Mouse (Mus musculus) midbrain, embryonic 11.5 days (tissue): Measurements from ENCODE around the gene Tedc2. TPM values are rescaled to one million over a fixed set of nuclear protein-coding genes. Genes with fewer than 3 reads are reported as not detected.

Experiments
- ATAC-seq: fragments of 200-750 bp; cut with Nextera tagmentation; 2 replicates; pipeline ENCODE4 v1.8.0; 2017; ENCODE audit warnings: moderate TSS enrichment, moderate library complexity; ENCODE audit not compliant: low FRiP score
- DNase-seq: peaks from one replicate; pipeline ENCODE4 v3.0.0; 2015; ENCODE audit warnings: low spot score; ENCODE audit errors: missing footprints
- H3K27ac ChIP-seq: fragments of 300-500 bp; sonication (generic); 2 replicates; pipeline ENCODE4 v1.5.1; 2014; ENCODE audit warnings: low read depth, low read length
- H3K27me3 ChIP-seq: fragments of 300-500 bp; sonication (generic); 2 replicates; pipeline ENCODE4 v1.6.1; 2014; ENCODE audit warnings: mild to moderate bottlenecking, low read length, moderate library complexity, mixed read lengths; ENCODE audit not compliant: control insufficient read depth, insufficient read depth
- H3K36me3 ChIP-seq: fragments of 300-500 bp; sonication (generic); 2 replicates; pipeline ENCODE4 v1.6.1; 2014; ENCODE audit warnings: mild to moderate bottlenecking, low read length, moderate library complexity, mixed read lengths; ENCODE audit not compliant: control insufficient read depth, insufficient read depth
- H3K4me1 ChIP-seq: fragments of 300-500 bp; sonication (generic); 2 replicates; pipeline ENCODE4 v1.6.1; 2014; ENCODE audit warnings: low read length; ENCODE audit not compliant: control insufficient read depth, insufficient read depth
- H3K4me2 ChIP-seq: fragments of 300-500 bp; sonication (generic); 2 replicates; pipeline ENCODE4 v1.6.1; 2014; ENCODE audit warnings: mild to moderate bottlenecking, moderate library complexity
- H3K4me3 ChIP-seq: fragments of 300-500 bp; sonication (generic); 2 replicates; pipeline ENCODE4 v1.5.1; 2014; ENCODE audit warnings: low read depth, low read length
- H3K9ac ChIP-seq: fragments of 300-500 bp; sonication (generic); 2 replicates; pipeline ENCODE4 v1.6.1; 2014; ENCODE audit warnings: low read length
- H3K9me3 ChIP-seq: fragments of 300-500 bp; sonication (generic); 2 replicates; pipeline ENCODE4 v1.6.1; 2016; ENCODE audit warnings: low read length; ENCODE audit not compliant: control insufficient read depth
- WGBS: fragments of 180-500 bp; shearing (Covaris S2); extraction: QIAGEN DNeasy Blood & Tissue Kit; methylation state at CpG from one replicate; pipeline ENCODE4 v1.1.7; 2014; 5-methylcytosine and 5-hydroxymethylcytosine counted together
- polyA plus RNA-seq: library from polyadenylated mRNA; unstranded; fragments of >200 nt; fragmentation: Nextera tagmentation; extraction: Ambion mirVana; gene quantifications from 2 replicates; pipeline ENCODE4 v1.2.1, GENCODE M21; 2014

Gene Tedc2
- 15.1 and 16.9 TPM in 2 replicates for polyA plus RNA-seq

- Histone ChIP-seq H3K27ac (no peak within 1 kb of the TSS; the same call in 1 of the 2 replicates), H3K27me3 (no peaks in the 10 kb centered on the region), H3K4me2 (peak within 1 kb of the TSS; percentile 80), H3K36me3 (peaks cover 22% of the 10 kb centered on the region), H3K9me3 (no peaks in the 10 kb centered on the region), H3K4me1 (peaks cover 10% of the 10 kb centered on the region), H3K9ac (peak within 1 kb of the TSS; percentile 84), H3K4me3 (peak within 1 kb of the TSS; percentile 80)
- 5% methylated on average over 41 of the region's 41 CpGs for WGBS
- DNase-seq (peak; percentile 99), ATAC-seq (peak; percentile 93)
Measured at GRCm38 (mm10) chr17:24220435-24221411, at the start of gene Tedc2. TSS of gene Tedc2 (minus strand) at chr17:24220851.

GRCm38 (mm10) chr17:24267133-24267532 lies 46.5 kb upstream of the Tedc2 start:
- H3K36me3 ChIP-seq, result no peaks in the 10 kb centered on the region
- 95% methylated on average over 1 of the region's 1 CpGs for WGBS
- no peaks in the 10 kb centered on the region for H3K4me1 ChIP-seq
- no peak overlapping the region for H3K27ac ChIP-seq
- H3K27me3 ChIP-seq, result no peaks in the 10 kb centered on the region
- ATAC-seq (no peak), DNase-seq (no peak)
- H3K9me3 ChIP-seq, result no peaks in the 10 kb centered on the region
- no peak overlapping the region for H3K4me2 ChIP-seq
- no peak overlapping the region for H3K4me3 ChIP-seq
- no peak overlapping the region for H3K9ac ChIP-seq

GRCm38 (mm10) chr17:24264766-24265165 lies 44.1 kb upstream of the Tedc2 start:
- no peak overlapping the region for H3K4me2 ChIP-seq
- 89% methylated on average over 2 of the region's 2 CpGs for WGBS
- H3K9me3 ChIP-seq, result no peaks in the 10 kb centered on the region
- ATAC-seq (no peak), DNase-seq (no peak)
- H3K4me1 ChIP-seq, result no peaks in the 10 kb centered on the region
- no peaks in the 10 kb centered on the region for H3K36me3 ChIP-seq
- H3K4me3 ChIP-seq, result no peak overlapping the region
- H3K9ac ChIP-seq, result no peak overlapping the region
- H3K27me3 ChIP-seq, result no peaks in the 10 kb centered on the region
- H3K27ac ChIP-seq, result no peak overlapping the region

- Histone ChIP-seq H3K27ac (no peak overlapping the region), H3K27me3 (no peaks in the 10 kb centered on the region), H3K9me3 (no peaks in the 10 kb centered on the region), H3K4me3 (no peak overlapping the region), H3K36me3 (no peaks in the 10 kb centered on the region), H3K4me1 (no peaks in the 10 kb centered on the region), H3K4me2 (no peak overlapping the region), H3K9ac (no peak overlapping the region)
- DNase-seq, result no peak
- 69% methylated on average over 4 of the region's 4 CpGs for WGBS
- no peak for ATAC-seq
Measured at GRCm38 (mm10) chr17:24260516-24260915, 39.9 kb upstream of the Tedc2 start.

- no peak for ATAC-seq
- Histone ChIP-seq H3K4me1 (no peaks in the 10 kb centered on the region), H3K36me3 (no peaks in the 10 kb centered on the region), H3K27me3 (no peaks in the 10 kb centered on the region), H3K27ac (no peak overlapping the region), H3K4me2 (no peak overlapping the region), H3K4me3 (no peak overlapping the region), H3K9me3 (no peaks in the 10 kb centered on the region), H3K9ac (no peak overlapping the region)
- WGBS, result 85% methylated on average over 5 of the region's 5 CpGs
- DNase-seq, result no peak
Measured at GRCm38 (mm10) chr17:24259702-24260101, 39.1 kb upstream of the Tedc2 start.

GRCm38 (mm10) chr17:24258981-24259380 lies 38.3 kb upstream of the Tedc2 start:
- DNase-seq, result no peak
- H3K36me3 ChIP-seq, result no peaks in the 10 kb centered on the region
- WGBS, result 86% methylated on average over 4 of the region's 4 CpGs

GRCm38 (mm10) chr17:24252329-24252728 lies 31.7 kb upstream of the Tedc2 start:
- Histone ChIP-seq H3K27ac (no peak overlapping the region), H3K4me3 (no peak overlapping the region), H3K9ac (no peak overlapping the region; the same call in 1 of the 2 replicates), H3K27me3 (no peaks in the 10 kb centered on the region), H3K4me2 (peak overlapping the region; percentile 63; the same call in 1 of the 2 replicates), H3K4me1 (peaks cover 8% of the 10 kb centered on the region), H3K36me3 (peaks cover 13% of the 10 kb centered on the region), H3K9me3 (no peaks in the 10 kb centered on the region; the same call in 1 of the 2 replicates)
- WGBS, result 95% methylated on average over 2 of the region's 2 CpGs
- ATAC-seq (no peak), DNase-seq (no peak)

More at GRCm38 (mm10) chr17:24258981-24259380, 38.3 kb upstream of the Tedc2 start:
- H3K27ac ChIP-seq, result no peak overlapping the region
- no peak for ATAC-seq
- H3K27me3 ChIP-seq, result no peaks in the 10 kb centered on the region
- no peak overlapping the region for H3K9ac ChIP-seq
- H3K4me3 ChIP-seq, result no peak overlapping the region
- H3K4me1 ChIP-seq, result no peaks in the 10 kb centered on the region
- H3K4me2 ChIP-seq, result no peak overlapping the region
- no peaks in the 10 kb centered on the region for H3K9me3 ChIP-seq

- peak; percentile 100 for ATAC-seq
Measured at GRCm38 (mm10) chr17:24251320-24252069, 30.8 kb upstream of the Tedc2 start, which contains the start of gene Ccnf. TSS of gene Ccnf (minus strand) at chr17:24251484.

More at GRCm38 (mm10) chr17:24251320-24252069, 30.8 kb upstream of the Tedc2 start, which contains the start of gene Ccnf:
- H3K9ac ChIP-seq, result peak within 1 kb of the TSS; percentile 87
- peak; percentile 99 for DNase-seq
- H3K36me3 ChIP-seq, result peaks cover 19% of the 10 kb centered on the region
- H3K4me2 ChIP-seq, result peak within 1 kb of the TSS; percentile 72
- no peaks in the 10 kb centered on the region for H3K27me3 ChIP-seq
- peak within 1 kb of the TSS; percentile 75 for H3K4me3 ChIP-seq
- WGBS, result under 1% methylated on average over 47 of the region's 48 CpGs
- peaks cover 8% of the 10 kb centered on the region for H3K4me1 ChIP-seq
- H3K9me3 ChIP-seq, result no peaks in the 10 kb centered on the region; the same call in 1 of the 2 replicates
- peak within 1 kb of the TSS; percentile 64 for H3K27ac ChIP-seq
